Mouse (Mus musculus): ENCODE results near the gene Dxo. TPM values are rescaled to one million over a fixed set of nuclear protein-coding genes. Genes with fewer than 3 reads are reported as not detected.

Gene Dxo
- polyA plus RNA-seq, 1 experiment from 2014 or later, result 56.3 TPM

DNA sequence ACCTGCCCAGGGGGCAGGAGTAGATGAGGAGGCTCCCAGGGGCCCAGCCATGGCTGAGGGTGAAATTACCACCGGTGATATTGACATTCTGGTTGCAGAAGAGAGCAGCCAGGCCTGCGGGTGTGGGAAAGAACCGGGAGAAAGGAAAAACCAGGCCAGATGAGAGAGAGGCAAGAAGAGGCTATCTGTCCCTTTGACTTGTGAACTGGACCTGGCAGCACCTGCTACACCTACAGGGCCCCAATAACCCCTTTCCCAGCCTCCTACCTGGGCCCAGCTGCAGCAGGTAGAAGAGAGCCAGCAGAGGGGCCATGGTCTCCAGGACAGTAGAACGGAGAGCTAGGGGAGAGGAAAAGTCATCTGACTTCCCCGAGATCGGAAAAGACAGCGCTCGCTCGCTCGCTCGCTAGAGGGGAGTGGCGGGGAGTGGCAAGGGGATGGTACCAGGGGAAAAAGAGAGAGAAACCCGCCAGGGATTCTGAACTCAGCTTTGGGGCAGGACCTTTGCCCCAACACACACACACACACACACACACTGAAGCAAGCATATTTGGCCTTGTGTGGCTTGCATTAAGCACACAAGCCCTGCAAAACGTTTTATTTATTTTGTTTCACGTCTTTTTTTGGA lies 45.0 kb downstream of the Dxo start, which contains the start of gene Gm20547:
TSS of gene Gm20547 (minus strand) at position 360 of the 628 bp plus-strand sequence.
- no peak within 1 kb of the TSS; the same call in 1 of the 2 replicates for H3K9ac ChIP-seq (ENCODE audit: low read depth, low read length)
- no peak for DNase-seq (ENCODE audit: low spot score)
- H3K9me3 ChIP-seq (ENCODE audit: control insufficient read depth, low read length), result no peaks in the 10 kb centered on the region
- peak within 1 kb of the TSS; percentile 48 for H3K4me2 ChIP-seq
- H3K27me3 ChIP-seq (replicated peaks; ENCODE audit: control insufficient read depth, insufficient read depth, low read length), result no peaks in the 10 kb centered on the region
- no peak; the same call in 1 of the 2 replicates for ATAC-seq (replicated peaks; ENCODE audit: low FRiP score)
- H3K36me3 ChIP-seq (ENCODE audit: control insufficient read depth, insufficient read depth, low read length), result no peaks in the 10 kb centered on the region
- H3K4me1 ChIP-seq (replicated peaks; ENCODE audit: control insufficient read depth, insufficient read depth, low read length), result peaks cover 12% of the 10 kb centered on the region; the same call in 1 of the 2 replicates
- H3K27ac ChIP-seq (ENCODE audit: low read depth, low read length), result no peak within 1 kb of the TSS
- H3K4me3 ChIP-seq (ENCODE audit: low read depth, low read length), result 0 out of 2 replicates have a peak within 1 kb of the TSS, but pooled peaks have one; percentile 9
- 17% methylated on average over 15 of the region's 15 CpGs for WGBS

DNA sequence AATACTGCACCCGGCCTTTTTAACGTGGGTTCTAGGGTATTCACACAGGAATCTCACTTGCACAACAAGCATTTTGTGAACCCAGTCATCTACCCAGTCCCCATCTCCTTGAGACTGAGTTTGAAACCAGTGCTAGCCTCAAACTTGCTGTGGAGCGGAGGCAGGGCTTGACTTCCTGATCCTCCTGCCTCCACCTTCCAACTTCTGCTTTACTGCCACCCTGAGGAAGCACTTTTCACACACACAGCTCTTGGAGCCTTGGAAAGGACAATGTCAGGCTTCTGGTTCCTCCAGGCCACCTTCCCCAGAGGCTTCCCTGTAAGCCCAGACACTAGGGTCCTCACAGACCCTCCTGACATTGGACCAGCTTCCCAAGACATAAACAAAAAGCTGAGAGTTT lies 46.5 kb downstream of the Dxo start:
- H3K27ac ChIP-seq (ENCODE audit: low read depth, low read length), result no peak overlapping the region
- H3K36me3 ChIP-seq (ENCODE audit: control insufficient read depth, insufficient read depth, low read length), result no peaks in the 10 kb centered on the region
- no peaks in the 10 kb centered on the region for H3K27me3 ChIP-seq (replicated peaks; ENCODE audit: control insufficient read depth, insufficient read depth, low read length)
- no peak overlapping the region for H3K4me3 ChIP-seq (ENCODE audit: low read depth, low read length)
- H3K4me1 ChIP-seq (replicated peaks; ENCODE audit: control insufficient read depth, insufficient read depth, low read length), result peaks cover 12% of the 10 kb centered on the region; the same call in 1 of the 2 replicates
- ATAC-seq (replicated peaks; ENCODE audit: low FRiP score) (no peak), DNase-seq (ENCODE audit: low spot score) (no peak)
- H3K9me3 ChIP-seq (ENCODE audit: control insufficient read depth, low read length), result no peaks in the 10 kb centered on the region
- 60% methylated on average over 3 of the region's 3 CpGs for WGBS
- no peak overlapping the region; the same call in 1 of the 2 replicates for H3K9ac ChIP-seq (ENCODE audit: low read depth, low read length)
- no peak overlapping the region for H3K4me2 ChIP-seq

DNA sequence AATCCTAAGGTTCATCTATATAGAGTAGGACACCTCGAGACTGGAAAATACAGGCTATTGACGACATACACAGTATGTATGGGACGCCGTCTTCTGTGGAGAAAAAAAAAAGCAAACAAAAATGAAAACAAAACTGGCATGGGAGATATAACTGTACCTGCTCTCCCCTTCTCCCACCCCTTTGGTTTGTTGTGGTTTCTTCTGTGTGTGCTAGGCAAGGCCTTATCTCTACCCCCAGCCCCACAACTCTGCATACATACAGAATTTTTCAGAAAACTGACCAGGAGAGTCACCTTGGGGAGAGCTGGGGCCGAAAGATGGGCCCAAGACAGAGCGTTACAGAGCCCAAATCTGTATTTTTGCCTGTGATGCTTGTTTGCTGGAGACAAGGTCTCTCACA lies 47.9 kb downstream of the Dxo start:
- Histone ChIP-seq H3K4me3 (ENCODE audit: low read depth, low read length) (no peak overlapping the region), H3K4me2 (0 out of 2 replicates have a peak overlapping the region, but pooled peaks have one; percentile 20), H3K4me1 (replicated peaks; ENCODE audit: control insufficient read depth, insufficient read depth, low read length) (peaks cover 9% of the 10 kb centered on the region; the same call in 1 of the 2 replicates), H3K36me3 (ENCODE audit: control insufficient read depth, insufficient read depth, low read length) (no peaks in the 10 kb centered on the region), H3K27ac (ENCODE audit: low read depth, low read length) (no peak overlapping the region), H3K27me3 (replicated peaks; ENCODE audit: control insufficient read depth, insufficient read depth, low read length) (no peaks in the 10 kb centered on the region), H3K9me3 (ENCODE audit: control insufficient read depth, low read length) (no peaks in the 10 kb centered on the region), H3K9ac (ENCODE audit: low read depth, low read length) (no peak overlapping the region)
- DNase-seq (ENCODE audit: low spot score) (no peak), ATAC-seq (replicated peaks; ENCODE audit: low FRiP score) (no peak)
- 62% methylated on average over 6 of the region's 6 CpGs for WGBS

DNA sequence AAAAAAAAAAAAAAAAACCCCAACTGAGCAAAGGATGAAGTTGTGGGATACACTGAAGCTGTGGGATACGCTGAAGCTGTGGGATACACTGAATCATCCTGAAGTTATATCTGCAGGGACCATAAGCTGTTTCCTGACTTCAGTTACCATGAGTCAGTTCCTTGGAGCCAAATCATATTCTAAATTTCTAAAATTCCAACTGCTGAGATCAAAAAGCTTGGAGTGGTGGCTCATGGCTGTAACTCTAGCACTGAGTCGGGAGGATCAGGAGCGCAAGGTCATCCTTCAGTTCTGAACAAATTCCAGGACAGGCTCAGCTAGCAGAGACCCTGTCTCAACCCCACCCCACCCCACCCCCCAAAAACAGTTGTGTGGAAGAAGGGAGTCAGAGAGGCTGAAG lies 48.8 kb downstream of the Dxo start:
- H3K9me3 ChIP-seq (ENCODE audit: control insufficient read depth, low read length), result no peaks in the 10 kb centered on the region
- DNase-seq (ENCODE audit: low spot score) (no peak), ATAC-seq (replicated peaks; ENCODE audit: low FRiP score) (no peak)
- no peaks in the 10 kb centered on the region for H3K27me3 ChIP-seq (replicated peaks; ENCODE audit: control insufficient read depth, insufficient read depth, low read length)
- no peaks in the 10 kb centered on the region for H3K36me3 ChIP-seq (ENCODE audit: control insufficient read depth, insufficient read depth, low read length)
- no peak overlapping the region for H3K9ac ChIP-seq (ENCODE audit: low read depth, low read length)
- H3K4me3 ChIP-seq (ENCODE audit: low read depth, low read length), result no peak overlapping the region
- no peak overlapping the region for H3K27ac ChIP-seq (ENCODE audit: low read depth, low read length)
- no peak overlapping the region for H3K4me2 ChIP-seq
- 79% methylated on average over 3 of the region's 3 CpGs for WGBS
- H3K4me1 ChIP-seq (replicated peaks; ENCODE audit: control insufficient read depth, insufficient read depth, low read length), result peaks cover 9% of the 10 kb centered on the region; the same call in 1 of the 2 replicates

DNA sequence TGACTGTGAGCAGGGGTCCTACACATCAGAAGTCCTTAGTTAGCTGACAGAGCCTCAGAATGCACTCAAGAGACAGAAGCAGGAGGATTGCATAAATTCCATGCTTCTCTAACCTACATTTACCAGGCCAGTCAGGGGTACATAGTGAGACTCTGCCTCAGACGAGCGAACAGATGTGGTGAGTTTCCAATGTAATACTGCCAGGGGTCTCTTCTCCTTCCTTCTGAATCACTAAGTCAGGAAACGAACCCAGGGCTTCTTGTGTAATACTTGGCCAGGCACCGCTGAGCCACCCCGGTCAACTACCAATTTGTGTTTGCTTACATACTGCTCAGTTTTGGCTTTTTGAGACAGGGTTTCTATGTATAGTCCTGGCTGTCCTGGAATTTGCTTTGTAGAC lies 51.1 kb downstream of the Dxo start:
- Histone ChIP-seq H3K4me3 (ENCODE audit: low read depth, low read length) (no peak overlapping the region), H3K9me3 (ENCODE audit: control insufficient read depth, low read length) (no peaks in the 10 kb centered on the region), H3K27ac (ENCODE audit: low read depth, low read length) (no peak overlapping the region), H3K4me1 (replicated peaks; ENCODE audit: control insufficient read depth, insufficient read depth, low read length) (peaks cover 7% of the 10 kb centered on the region; the same call in 1 of the 2 replicates), H3K9ac (ENCODE audit: low read depth, low read length) (no peak overlapping the region), H3K4me2 (no peak overlapping the region), H3K27me3 (replicated peaks; ENCODE audit: control insufficient read depth, insufficient read depth, low read length) (no peaks in the 10 kb centered on the region), H3K36me3 (ENCODE audit: control insufficient read depth, insufficient read depth, low read length) (no peaks in the 10 kb centered on the region)
- DNase-seq (ENCODE audit: low spot score), result no peak
- 78% methylated on average over 5 of the region's 5 CpGs for WGBS
- no peak for ATAC-seq (replicated peaks; ENCODE audit: low FRiP score)

Small RNAs within 50 kb of the gene (microRNA-seq; reads per million reads assigned to microRNA genes)
- gene Mir6970 (ENCODE audit: borderline number of aligned reads) (not detected), gene Mir6971 (ENCODE audit: borderline number of aligned reads) (3.5 reads per million, percentile 4 among the genes with 10 or more reads in this experiment), gene Mir6972 (ENCODE audit: borderline number of aligned reads) (not detected)

Other genes with a start within 250 kb of the Dxo start
- gene Gpsm3, start 247.2 kb upstream of the Dxo start, polyA plus RNA-seq (2014; fragmentation: Nextera tagmentation; extraction: Ambion mirVana), result 18.5 and 19.8 TPM in 2 replicates
- gene Pbx2, start 245.8 kb upstream of the Dxo start, polyA plus RNA-seq (2014; fragmentation: Nextera tagmentation; extraction: Ambion mirVana), result 10.4 and 11.4 TPM in 2 replicates
- 1.3 and 1.7 TPM in 2 replicates for gene Ager, start 239.2 kb upstream of the Dxo start, polyA plus RNA-seq (2014; fragmentation: Nextera tagmentation; extraction: Ambion mirVana)
- 109 TPM in 2 replicates for gene Rnf5, start 233.3 kb upstream of the Dxo start, polyA plus RNA-seq (2014; fragmentation: Nextera tagmentation; extraction: Ambion mirVana)
- 57.2 and 64.8 TPM in 2 replicates for gene Agpat1, start 232.8 kb upstream of the Dxo start, polyA plus RNA-seq (2014; fragmentation: Nextera tagmentation; extraction: Ambion mirVana)
- gene Egfl8, start 221.0 kb upstream of the Dxo start, polyA plus RNA-seq (2014; fragmentation: Nextera tagmentation; extraction: Ambion mirVana), result 1.2 and 1.6 TPM in 2 replicates
- 23.1 and 25.8 TPM in 2 replicates for gene Ppt2, start 208.5 kb upstream of the Dxo start, polyA plus RNA-seq (2014; fragmentation: Nextera tagmentation; extraction: Ambion mirVana)
- gene Prrt1, start 207.5 kb upstream of the Dxo start, polyA plus RNA-seq (2014; fragmentation: Nextera tagmentation; extraction: Ambion mirVana), result not detected in 2 replicates
- 9.5 and 9.7 TPM in 2 replicates for gene Fkbpl, start 192.3 kb upstream of the Dxo start, polyA plus RNA-seq (2014; fragmentation: Nextera tagmentation; extraction: Ambion mirVana)
- 39.9 and 48.5 TPM in 2 replicates for gene Atf6b, start 189.9 kb upstream of the Dxo start, polyA plus RNA-seq (2014; fragmentation: Nextera tagmentation; extraction: Ambion mirVana)
- gene Tnxb, start 166.5 kb upstream of the Dxo start, polyA plus RNA-seq (2014; fragmentation: Nextera tagmentation; extraction: Ambion mirVana), result 0.10 TPM in 1 of 2 replicates, not detected in the other
- gene C4b, start 93.1 kb upstream of the Dxo start, polyA plus RNA-seq (2014; fragmentation: Nextera tagmentation; extraction: Ambion mirVana), result 0.13 and 0.23 TPM in 2 replicates
- gene Cyp21a1, start 32.5 kb upstream of the Dxo start, polyA plus RNA-seq (2014; fragmentation: Nextera tagmentation; extraction: Ambion mirVana), result not detected in 2 replicates
- gene Stk19, start 74 bp upstream of the Dxo start, polyA plus RNA-seq (2014; fragmentation: Nextera tagmentation; extraction: Ambion mirVana), result 25.1 and 27.1 TPM in 2 replicates
- 43.7 and 44.8 TPM in 2 replicates for gene Skiv2l, start 13.2 kb downstream of the Dxo start, polyA plus RNA-seq (2014; fragmentation: Nextera tagmentation; extraction: Ambion mirVana)
- 108 and 114 TPM in 2 replicates for gene Nelfe, start 13.4 kb downstream of the Dxo start, polyA plus RNA-seq (2014; fragmentation: Nextera tagmentation; extraction: Ambion mirVana)
- 67.6 and 74.9 TPM in 2 replicates for gene Cfb, start 25.5 kb downstream of the Dxo start, polyA plus RNA-seq (2014; fragmentation: Nextera tagmentation; extraction: Ambion mirVana)
- 0.45 and 0.86 TPM in 2 replicates for gene Zbtb12, start 42.5 kb downstream of the Dxo start, polyA plus RNA-seq (2014; fragmentation: Nextera tagmentation; extraction: Ambion mirVana)
- 0.09 TPM in 1 of 2 replicates, not detected in the other for gene Gm20547, start 45.0 kb downstream of the Dxo start, polyA plus RNA-seq (2014; fragmentation: Nextera tagmentation; extraction: Ambion mirVana)
- gene C2, start 61.2 kb downstream of the Dxo start, polyA plus RNA-seq (2014; fragmentation: Nextera tagmentation; extraction: Ambion mirVana), result 8.1 and 9.0 TPM in 2 replicates
- gene Ehmt2, start 61.5 kb downstream of the Dxo start, polyA plus RNA-seq (2014; fragmentation: Nextera tagmentation; extraction: Ambion mirVana), result 43.6 and 50.9 TPM in 2 replicates
- gene Slc44a4, start 77.4 kb downstream of the Dxo start, polyA plus RNA-seq (2014; fragmentation: Nextera tagmentation; extraction: Ambion mirVana), result 0.97 and 1.3 TPM in 2 replicates
- gene Neu1, start 94.2 kb downstream of the Dxo start, polyA plus RNA-seq (2014; fragmentation: Nextera tagmentation; extraction: Ambion mirVana), result 24.4 and 26.4 TPM in 2 replicates
- 0.14 and 0.41 TPM in 2 replicates for gene Hspa1b, start 122.2 kb downstream of the Dxo start, polyA plus RNA-seq (2014; fragmentation: Nextera tagmentation; extraction: Ambion mirVana)
- not detected in 2 replicates for gene Gm20481, start 132.9 kb downstream of the Dxo start, polyA plus RNA-seq (2014; fragmentation: Nextera tagmentation; extraction: Ambion mirVana)
- gene Hspa1a, start 135.1 kb downstream of the Dxo start, polyA plus RNA-seq (2014; fragmentation: Nextera tagmentation; extraction: Ambion mirVana), result 4.7 and 5.7 TPM in 2 replicates
- gene Hspa1l, start 135.7 kb downstream of the Dxo start, polyA plus RNA-seq (2014; fragmentation: Nextera tagmentation; extraction: Ambion mirVana), result 0.66 and 1.5 TPM in 2 replicates
- 304 and 315 TPM in 2 replicates for gene Lsm2, start 144.8 kb downstream of the Dxo start, polyA plus RNA-seq (2014; fragmentation: Nextera tagmentation; extraction: Ambion mirVana)
- gene Vars, start 164.0 kb downstream of the Dxo start, polyA plus RNA-seq (2014; fragmentation: Nextera tagmentation; extraction: Ambion mirVana), result 234 and 245 TPM in 2 replicates
- 0.16 TPM in 2 replicates for gene Vwa7, start 179.6 kb downstream of the Dxo start, polyA plus RNA-seq (2014; fragmentation: Nextera tagmentation; extraction: Ambion mirVana)
- gene Sapcd1, start 191.0 kb downstream of the Dxo start, polyA plus RNA-seq (2014; fragmentation: Nextera tagmentation; extraction: Ambion mirVana), result 6.9 and 8.5 TPM in 2 replicates
- gene Msh5, start 209.7 kb downstream of the Dxo start, polyA plus RNA-seq (2014; fragmentation: Nextera tagmentation; extraction: Ambion mirVana), result 3.8 and 4.7 TPM in 2 replicates
- 118 and 134 TPM in 2 replicates for gene Clic1, start 212.9 kb downstream of the Dxo start, polyA plus RNA-seq (2014; fragmentation: Nextera tagmentation; extraction: Ambion mirVana)
- 124 and 132 TPM in 2 replicates for gene Ddah2, start 222.0 kb downstream of the Dxo start, polyA plus RNA-seq (2014; fragmentation: Nextera tagmentation; extraction: Ambion mirVana)
- 0.34 and 1.8 TPM in 2 replicates for gene Ly6g6c, start 228.4 kb downstream of the Dxo start, polyA plus RNA-seq (2014; fragmentation: Nextera tagmentation; extraction: Ambion mirVana)
- 8.4 and 11.2 TPM in 2 replicates for gene Mpig6b, start 229.2 kb downstream of the Dxo start, polyA plus RNA-seq (2014; fragmentation: Nextera tagmentation; extraction: Ambion mirVana)
- 0.57 TPM in 1 of 2 replicates, not detected in the other for gene Ly6g6e, start 239.9 kb downstream of the Dxo start, polyA plus RNA-seq (2014; fragmentation: Nextera tagmentation; extraction: Ambion mirVana)
- gene Ly6g6d, start 241.0 kb downstream of the Dxo start, polyA plus RNA-seq (2014; fragmentation: Nextera tagmentation; extraction: Ambion mirVana), result 0.44 and 0.78 TPM in 2 replicates
- 12.8 and 13.5 TPM in 2 replicates for gene Ly6g6f, start 248.6 kb downstream of the Dxo start, polyA plus RNA-seq (2014; fragmentation: Nextera tagmentation; extraction: Ambion mirVana)

Data from liver, embryonic 11.5 days (tissue).